Mouse (Mus musculus) megakaryocyte, adult 5-6 weeks (primary cell): ENCODE data around the gene Kif5c. TPM values are rescaled to one million over a fixed set of nuclear protein-coding genes. Genes with fewer than 3 reads are reported as not detected.

Experiments
- ATAC-seq: 2 replicates; pipeline ENCODE4 v1.8.0; 2016; ENCODE audit warnings: mild to moderate bottlenecking, inconsistent platforms; ENCODE audit not compliant: poor library complexity, severe bottlenecking
- total RNA-seq, 2 experiments: library from RNA; stranded (forward) in 1 of 2; stranded (reverse) in 1 of 2; fragments of 153-499, 151-499 nt in 1 of 2; fragments of 221-1000, 200-1000 nt in 1 of 2; gene quantifications; 2 replicates each; pipeline versions ENCODE4 v1.2.3 to v1.2.4; 2015 to 2017

Gene Kif5c
- total RNA-seq, 2 experiments from 2014 or later: 0.13 to 0.15 TPM

GRCm38 (mm10) chr2:49718492-49718891 lies 99.4 kb downstream of the Kif5c start:
- ATAC-seq: no peak

DNA sequence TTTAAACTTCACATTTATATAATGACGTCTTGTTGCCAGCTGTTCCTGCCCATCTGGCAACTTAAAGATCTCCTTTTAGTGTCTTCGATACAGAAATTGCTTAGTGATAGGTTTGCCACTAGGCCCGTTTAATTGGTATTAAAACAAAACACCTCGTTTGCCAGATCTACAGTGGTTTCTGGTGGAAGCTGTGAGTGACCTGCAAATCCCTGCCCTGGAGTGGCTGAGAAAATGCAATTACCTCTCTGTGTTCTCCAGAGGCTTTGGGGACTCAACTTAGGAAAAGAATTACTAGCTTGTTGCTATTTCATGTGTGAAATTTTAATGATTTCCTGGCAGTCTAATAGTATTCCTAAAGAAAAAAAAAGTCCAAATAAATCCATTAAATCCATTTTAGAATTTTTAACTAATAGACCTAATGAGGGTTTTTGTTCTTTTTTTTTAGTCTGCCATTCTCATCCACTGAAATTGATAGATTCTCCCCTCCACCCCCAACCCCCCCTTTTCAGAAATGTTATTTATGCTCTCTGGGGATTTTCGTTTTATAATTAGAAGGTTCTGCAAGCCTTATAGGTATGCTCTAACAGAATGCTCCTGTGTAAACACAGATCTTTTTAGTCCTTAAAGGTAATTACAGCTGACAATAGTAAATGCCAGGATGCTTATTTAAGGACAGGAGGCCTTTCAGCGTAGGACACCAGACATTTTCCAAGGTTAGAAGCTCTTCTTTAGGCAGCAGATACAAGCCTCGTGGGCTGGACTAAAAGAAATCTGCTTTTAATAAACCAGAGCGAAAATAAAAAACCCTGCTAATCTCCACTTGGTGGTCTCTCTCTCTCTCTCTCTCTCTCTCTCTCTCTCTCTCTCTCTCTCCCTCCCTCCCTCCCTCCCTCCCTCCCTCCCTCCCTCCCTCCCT lies 100.1 kb downstream of the Kif5c start:
- ATAC-seq: no peak

DNA sequence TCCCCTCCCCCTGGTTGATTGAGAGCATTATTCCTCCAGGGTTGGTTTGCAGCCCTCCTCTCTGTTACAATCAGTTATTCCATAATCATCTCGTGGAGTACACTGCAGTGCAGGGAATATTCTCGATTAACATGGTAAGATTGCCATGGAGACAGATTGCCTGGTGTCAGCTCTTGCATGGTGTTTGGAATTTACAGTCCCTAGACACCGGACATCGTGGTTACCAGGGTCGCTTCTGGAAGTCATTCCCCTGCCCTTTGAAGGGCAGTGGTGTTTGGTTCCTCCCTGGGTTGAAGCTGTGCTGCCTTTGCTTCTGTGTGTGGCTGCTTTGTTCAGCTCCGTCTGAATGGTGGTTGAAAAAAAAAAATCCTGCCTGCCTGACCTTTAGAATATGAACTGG lies 100.8 kb downstream of the Kif5c start:
- no peak for ATAC-seq

- ATAC-seq: peak; percentile 28; the same call in 1 of the 2 replicates
Observed at GRCm38 (mm10) chr2:49720343-49720742, 101.2 kb downstream of the Kif5c start.

- no peak for ATAC-seq
Observed at GRCm38 (mm10) chr2:49722331-49722730, 103.2 kb downstream of the Kif5c start.

DNA sequence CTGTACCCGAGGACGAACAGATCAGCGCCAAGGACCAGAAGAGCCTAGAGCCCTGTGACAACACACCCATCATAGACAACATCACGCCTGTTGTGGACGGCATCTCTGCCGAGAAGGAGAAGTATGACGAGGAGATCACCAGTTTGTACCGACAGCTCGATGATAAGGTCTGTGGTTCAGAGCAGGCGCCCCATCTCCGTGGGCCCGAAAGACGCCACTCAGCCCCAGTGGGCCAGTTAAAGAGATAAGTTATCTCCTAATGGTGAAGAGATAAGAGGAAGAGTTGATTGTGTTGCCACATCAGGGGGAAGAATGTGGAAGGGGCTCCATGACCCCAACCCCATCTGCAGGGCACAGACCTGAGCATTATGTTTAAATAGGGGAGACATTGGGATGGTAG lies 103.9 kb downstream of the Kif5c start:
- ATAC-seq: peak; percentile 29

- ATAC-seq: no peak
Observed at GRCm38 (mm10) chr2:49726672-49727071, 107.6 kb downstream of the Kif5c start.

DNA sequence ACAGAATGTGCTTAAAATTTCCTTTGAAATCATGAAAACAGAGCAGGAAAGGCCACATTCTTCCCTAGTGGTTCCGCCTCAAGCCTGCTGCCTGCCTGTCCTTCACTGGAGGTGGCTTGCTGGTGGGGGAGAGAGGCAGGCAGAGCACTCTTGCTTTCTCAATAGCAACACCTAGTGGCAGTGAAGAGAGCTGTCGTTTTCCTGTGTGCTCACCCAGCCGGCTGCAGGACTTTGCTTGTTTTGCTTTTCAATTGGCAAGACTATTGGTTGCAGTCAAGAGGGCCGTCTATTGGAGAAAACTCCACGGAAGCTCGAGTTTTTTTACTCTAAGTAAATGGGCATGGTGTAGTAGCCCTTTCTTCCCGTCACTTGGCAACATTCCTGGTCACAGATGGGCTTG lies 108.1 kb downstream of the Kif5c start:
- ATAC-seq: peak; percentile 93

GRCm38 (mm10) chr2:49727686-49728085 lies 108.6 kb downstream of the Kif5c start:
- peak; percentile 32 for ATAC-seq

- no peak for ATAC-seq
Observed at GRCm38 (mm10) chr2:49728896-49729610, 110.0 kb downstream of the Kif5c start.

DNA sequence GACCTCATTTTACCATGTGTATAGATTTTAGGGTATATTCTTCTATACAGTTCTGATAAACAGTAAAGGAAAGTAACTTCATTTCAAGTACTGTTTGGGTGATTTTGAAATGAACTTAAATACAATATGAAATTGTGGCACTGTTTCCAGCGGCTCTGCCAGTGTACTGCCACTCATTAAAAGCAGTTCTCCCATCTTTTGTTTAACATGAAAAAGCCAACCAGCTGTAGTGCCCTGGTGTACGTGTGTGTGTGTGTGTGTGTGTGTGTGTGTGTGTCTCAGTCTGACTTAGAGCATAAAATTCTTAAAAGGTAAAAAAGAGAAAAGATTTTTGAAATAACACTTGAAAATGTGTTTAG lies 110.5 kb downstream of the Kif5c start:
- ATAC-seq: no peak

DNA sequence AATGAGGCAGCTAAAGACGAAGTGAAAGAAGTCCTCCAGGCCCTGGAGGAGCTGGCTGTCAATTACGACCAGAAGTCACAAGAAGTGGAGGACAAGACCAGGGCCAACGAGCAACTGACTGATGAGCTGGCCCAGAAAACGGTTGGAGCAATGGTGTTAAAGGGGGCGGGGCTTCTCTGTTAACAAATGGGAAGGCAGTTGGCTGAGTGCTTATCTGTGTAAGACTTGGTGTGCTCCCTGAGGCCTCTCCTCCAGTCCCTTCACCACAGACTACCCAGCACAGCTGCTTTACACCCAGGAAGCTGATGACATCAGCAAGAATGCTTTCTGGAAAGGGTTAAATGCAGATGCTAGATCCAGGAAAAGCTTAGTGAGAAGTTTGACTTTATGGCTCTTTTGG lies 111.1 kb downstream of the Kif5c start:
- no peak for ATAC-seq

GRCm38 (mm10) chr2:49732745-49733655 lies 113.9 kb downstream of the Kif5c start:
- peak; percentile 45 for ATAC-seq

GRCm38 (mm10) chr2:49733656-49734008 lies 114.5 kb downstream of the Kif5c start:
- ATAC-seq: peak; percentile 31

DNA sequence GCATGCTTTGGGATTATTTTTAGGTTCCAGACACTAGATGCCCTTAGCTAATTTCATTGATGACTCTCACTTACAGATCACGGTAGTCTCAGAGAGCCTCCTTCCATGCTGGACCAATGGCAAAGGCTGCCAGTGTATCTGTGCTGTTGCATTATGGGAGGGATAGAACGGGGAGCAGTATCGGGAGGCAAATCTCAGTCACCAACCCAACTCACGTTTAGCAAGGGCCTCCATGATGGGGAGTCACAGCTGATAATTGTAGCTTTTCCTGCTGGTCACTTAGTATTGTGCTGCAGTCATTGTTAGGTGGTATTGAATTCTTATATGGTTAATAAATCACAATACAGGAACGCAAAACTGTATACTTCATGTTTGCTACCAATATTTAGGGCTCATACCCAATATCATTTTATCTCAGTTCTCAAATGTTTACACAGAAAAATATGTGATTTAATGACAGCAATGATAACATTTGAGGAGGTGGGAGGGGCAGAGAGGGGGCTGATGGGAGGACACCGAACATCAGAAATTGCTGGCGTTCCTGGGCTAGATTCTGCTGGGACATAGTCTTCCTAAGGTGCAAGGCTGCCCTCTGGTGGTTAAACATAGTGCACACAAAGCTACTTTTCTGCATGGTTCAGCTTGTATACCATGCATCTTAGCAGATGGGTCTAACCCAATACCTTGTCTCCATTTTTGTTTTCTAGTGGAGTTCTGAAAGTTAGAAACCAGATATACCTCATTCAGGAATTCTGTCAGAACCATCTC lies 115.1 kb downstream of the Kif5c start:
- peak; percentile 86 for ATAC-seq

GRCm38 (mm10) chr2:49735386-49735785 lies 116.3 kb downstream of the Kif5c start:
- no peak for ATAC-seq

GRCm38 (mm10) chr2:49739046-49739445 lies 119.9 kb downstream of the Kif5c start:
- ATAC-seq: no peak

GRCm38 (mm10) chr2:49741026-49741425 lies 121.9 kb downstream of the Kif5c start:
- ATAC-seq: no peak

DNA sequence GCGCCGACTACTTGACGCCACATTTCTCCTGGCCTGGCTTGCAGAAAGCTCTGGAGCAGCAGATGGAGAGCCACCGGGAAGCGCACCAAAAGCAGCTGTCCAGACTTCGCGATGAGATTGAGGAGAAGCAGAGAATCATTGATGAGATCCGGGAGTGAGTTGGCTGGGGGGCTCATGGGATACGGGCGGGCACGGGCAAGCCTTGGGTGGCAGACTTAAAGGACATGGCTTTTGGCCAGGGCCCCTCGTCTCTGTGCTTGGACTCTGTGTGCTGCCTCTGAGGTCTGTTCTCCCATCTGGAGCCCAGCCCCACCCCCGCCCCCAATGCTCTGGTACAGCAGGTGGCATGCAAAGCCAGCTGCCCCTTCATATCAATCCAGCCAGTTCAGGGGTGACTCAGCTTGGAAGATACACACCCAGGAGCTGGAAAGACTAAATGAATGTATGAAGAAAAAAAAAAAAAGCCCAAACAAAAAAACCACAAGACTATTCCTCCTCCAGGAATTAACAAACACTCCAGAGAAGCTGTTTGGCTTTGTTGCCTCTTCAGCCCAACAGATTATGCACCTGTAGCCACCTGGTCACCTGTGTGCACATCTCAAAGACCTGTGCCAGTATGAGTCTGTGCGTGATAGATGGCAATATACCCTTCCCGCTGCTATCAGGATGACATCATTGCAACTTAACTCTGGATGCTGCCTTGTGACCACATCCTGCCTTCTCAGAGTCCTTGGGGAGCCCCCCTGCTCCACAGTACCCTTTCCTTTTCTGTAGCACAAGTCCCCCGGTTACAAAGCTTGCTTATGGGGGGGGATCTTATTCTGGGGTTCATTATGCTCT lies 123.0 kb downstream of the Kif5c start:
- no peak for ATAC-seq
